Comparison of ENCODE assay signal across 8 mouse cellular contexts in the genomic region with DNA sequence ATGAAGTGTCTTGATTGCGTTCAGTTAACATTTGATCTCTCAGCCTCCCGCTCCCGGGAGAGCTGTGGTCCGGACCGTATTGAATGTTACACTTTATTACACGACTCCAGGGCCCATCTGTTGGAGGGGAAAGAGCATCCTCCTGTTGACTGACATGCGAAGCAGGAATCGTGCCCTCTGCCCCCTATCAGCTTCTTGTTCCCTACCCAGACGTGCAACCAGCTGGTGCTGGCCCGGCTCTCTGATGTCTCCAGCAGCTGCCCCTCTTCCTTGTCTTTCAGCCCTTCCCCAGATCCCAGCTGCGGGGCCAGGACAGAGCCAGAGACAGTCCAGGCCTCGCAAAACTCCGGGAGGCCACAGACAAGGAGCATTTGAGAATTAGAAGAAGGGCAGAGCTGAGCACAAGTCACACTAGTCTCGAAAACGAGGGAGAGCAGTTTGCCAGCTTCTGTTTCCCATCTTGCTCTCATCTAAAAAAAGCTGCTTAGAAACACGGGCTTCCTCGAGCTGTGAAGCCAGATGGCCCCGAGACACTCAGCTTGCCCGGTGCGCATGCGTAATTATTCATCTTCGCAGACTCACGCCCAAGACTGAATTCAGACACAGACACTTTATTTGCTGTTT. TPM values are rescaled to one million over a fixed set of nuclear protein-coding genes. Genes with fewer than 3 reads are reported as not detected.
DNase-seq lines count a peak whose midpoint lies in the region; ATAC-seq lines count a peak whose summit lies in the region.

No protein-coding gene starts in this region.

- H3K27me3 ChIP-seq in forebrain, embryonic 15.5 days = no peaks in the 10 kb centered on the region
- H3K27me3 ChIP-seq in lung, embryonic 15.5 days = no peaks in the 10 kb centered on the region

- peak overlapping the region; percentile 28; the same call in 1 of the 2 replicates for H3K9ac ChIP-seq in forebrain, embryonic 15.5 days (replicated peaks)
- H3K9ac ChIP-seq in lung, embryonic 15.5 days = no peak overlapping the region

- peak overlapping the region; percentile 11; the same call in 1 of the 2 replicates for H3K4me3 ChIP-seq in forebrain, embryonic 15.5 days
- no peak overlapping the region for H3K4me3 ChIP-seq in lung, embryonic 15.5 days

- peak; percentile 89 for ATAC-seq in forebrain, embryonic 15.5 days (replicated peaks)
- no peak for ATAC-seq in lung, embryonic 15.5 days (ENCODE audit: borderline replicate concordance, extremely low read depth, low FRiP score, low TSS enrichment)

- peak overlapping the region; percentile 42 for H3K4me2 ChIP-seq in forebrain, embryonic 15.5 days (replicated peaks)
- H3K4me2 ChIP-seq in lung, embryonic 15.5 days = peak overlapping the region; percentile 3; the same call in 1 of the 2 replicates

- WGBS in forebrain, embryonic 15.5 days = 19% methylated on average over 23 of the region's 23 CpGs
- 26% methylated on average over 23 of the region's 23 CpGs for WGBS in lung, embryonic 15.5 days

- no peaks in the 10 kb centered on the region for H3K36me3 ChIP-seq in forebrain, embryonic 15.5 days
- no peaks in the 10 kb centered on the region for H3K36me3 ChIP-seq in lung, embryonic 15.5 days

- H3K4me1 ChIP-seq in forebrain, embryonic 15.5 days = peaks cover 34% of the 10 kb centered on the region
- H3K4me1 ChIP-seq in lung, embryonic 15.5 days = peaks cover 8% of the 10 kb centered on the region; the same call in 1 of the 2 replicates

- H3K9me3 ChIP-seq in forebrain, embryonic 15.5 days = no peaks in the 10 kb centered on the region
- H3K9me3 ChIP-seq in lung, embryonic 15.5 days = no peaks in the 10 kb centered on the region

- peak overlapping the region; percentile 99 for H3K27ac ChIP-seq in forebrain, embryonic 15.5 days (replicated peaks)
- no peak overlapping the region for H3K27ac ChIP-seq in lung, embryonic 15.5 days

- DNase-seq in kidney, adult 9 months = peak; percentile 22
- no peak for DNase-seq in kidney, adult 8-10 months
- peak; percentile 90 to 97 for DNase-seq in layer of hippocampus, adult 18-20 months (ENCODE audit: low spot score in 2 of 2)
- peak; percentile 57 for DNase-seq in retina, postnatal 7 days (ENCODE audit: low read depth, low spot score)
- no peak for DNase-seq in ovary, adult 18-20 months (ENCODE audit: low spot score)
- no peak for DNase-seq in urinary bladder, postnatal 4 days (ENCODE audit: low spot score in 2 of 2)

RNA-seq across cellular contexts. Expression of gene Pafah2, which starts 34.4 kb away (rescaled TPM):
- 7.7 TPM in 2 replicates for polyA plus RNA-seq in forebrain, embryonic 15.5 days (2015; fragmentation: Nextera tagmentation; extraction: Ambion mirVana)
- 1 to 10 TPM; 5.0 to 5.9 TPM for total RNA-seq in layer of hippocampus, adult 18-20 months (2021)
- polyA plus RNA-seq in lung, embryonic 15.5 days (2015; fragmentation: Nextera tagmentation; extraction: Ambion mirVana) = 10.6 and 12.6 TPM in 2 replicates

RNA-seq across cellular contexts. Expression of gene Stmn1, which starts 37.6 kb away (rescaled TPM):
- polyA plus RNA-seq in forebrain, embryonic 15.5 days (2015; fragmentation: Nextera tagmentation; extraction: Ambion mirVana) = 7,875 and 7,989 TPM in 2 replicates
- 100 to 1,000 TPM; 373 to 429 TPM for total RNA-seq in layer of hippocampus, adult 18-20 months (2021)
- 1,835 and 1,898 TPM in 2 replicates for polyA plus RNA-seq in lung, embryonic 15.5 days (2015; fragmentation: Nextera tagmentation; extraction: Ambion mirVana)

RNA-seq across cellular contexts. Expression of gene Extl1, which starts 46.8 kb away (rescaled TPM):
- 0.22 and 0.34 TPM in 2 replicates for polyA plus RNA-seq in forebrain, embryonic 15.5 days (2015; fragmentation: Nextera tagmentation; extraction: Ambion mirVana)
- total RNA-seq in layer of hippocampus, adult 18-20 months (2021) = 10 to 100 TPM; 46.1 to 48.0 TPM
- polyA plus RNA-seq in lung, embryonic 15.5 days (2015; fragmentation: Nextera tagmentation; extraction: Ambion mirVana) = 2.7 and 2.8 TPM in 2 replicates

Comparison
In these comparisons a context has a peak if more than half of its experiments do, and no peak if none do; other contexts are left out.
1. DNase-seq: peak in kidney, adult 9 months (single experiment), layer of hippocampus, adult 18-20 months (2 of 2) and retina, postnatal 7 days (single experiment); none in kidney, adult 8-10 months (0 of 2), ovary, adult 18-20 months (single experiment) and urinary bladder, postnatal 4 days (0 of 2).